Mouse (Mus musculus): ENCODE results near the gene Zfp74.
A peak's percentile ranks its signal among the peaks of the same experiment; 100 is the strongest.

Zfp74 gene

DNA sequence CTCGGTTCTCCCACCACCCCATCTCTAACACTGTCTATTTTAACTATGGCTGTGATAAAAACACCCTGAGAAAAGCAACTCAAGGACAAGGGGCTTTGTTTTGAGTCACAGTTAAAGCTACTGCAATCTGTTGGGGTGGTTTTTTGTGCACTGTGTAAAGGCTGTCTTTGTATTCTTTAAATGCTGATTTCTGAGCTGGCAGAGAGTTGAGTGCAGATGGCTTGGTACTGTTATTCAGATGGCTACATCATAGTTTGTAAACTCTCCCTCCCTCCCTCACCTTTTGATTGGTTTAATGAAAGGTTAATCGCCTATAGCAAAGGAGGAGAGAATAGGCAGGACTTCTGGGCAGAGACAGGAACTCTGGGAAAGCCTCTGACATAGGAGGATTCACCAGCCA lies 9.7 kb downstream of the Zfp74 start:
- no peak for DNase-seq (ENCODE audit: low spot score in 2 of 2)

DNA sequence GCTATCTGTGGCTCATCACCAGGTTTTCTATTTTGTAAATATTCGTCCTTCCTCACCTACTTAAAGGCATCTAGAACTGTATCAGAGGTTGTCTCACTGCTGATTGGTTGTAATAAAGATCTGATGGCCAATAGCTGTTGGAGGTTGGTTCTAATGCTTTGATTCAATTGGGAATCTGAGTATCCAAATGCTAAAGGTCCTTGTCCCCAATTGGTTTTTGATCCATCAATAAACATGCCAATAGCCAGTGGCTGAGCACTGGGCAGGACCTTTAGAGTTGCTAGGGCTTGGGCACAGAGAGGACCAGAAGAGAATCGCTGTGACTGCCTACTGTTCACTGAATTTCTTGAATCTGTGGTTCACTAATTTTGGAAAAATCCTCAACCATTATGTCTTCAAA lies 10.2 kb downstream of the Zfp74 start:
- DNase-seq (ENCODE audit: low spot score in 2 of 2): no peak

DNA sequence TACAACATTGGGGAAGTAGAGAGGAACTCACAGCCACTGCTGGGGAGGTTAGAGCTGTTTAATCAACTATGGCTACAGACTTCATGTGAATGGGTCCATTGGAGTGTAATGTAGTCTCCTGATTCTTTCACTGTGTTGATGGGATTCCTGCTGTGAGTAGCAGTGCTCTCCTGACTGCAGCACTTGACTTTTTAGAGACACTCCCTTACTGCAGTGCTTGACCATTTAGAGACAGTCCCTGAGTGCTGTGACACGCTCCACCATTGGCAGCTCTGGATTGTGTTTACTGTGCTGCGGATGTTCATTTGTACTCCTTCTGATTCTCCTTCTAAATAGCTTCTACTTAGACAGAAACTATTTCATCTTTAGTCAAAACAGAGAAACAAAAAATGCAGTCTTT lies 11.1 kb downstream of the Zfp74 start:
- DNase-seq (ENCODE audit: low spot score in 2 of 2): no peak

DNA sequence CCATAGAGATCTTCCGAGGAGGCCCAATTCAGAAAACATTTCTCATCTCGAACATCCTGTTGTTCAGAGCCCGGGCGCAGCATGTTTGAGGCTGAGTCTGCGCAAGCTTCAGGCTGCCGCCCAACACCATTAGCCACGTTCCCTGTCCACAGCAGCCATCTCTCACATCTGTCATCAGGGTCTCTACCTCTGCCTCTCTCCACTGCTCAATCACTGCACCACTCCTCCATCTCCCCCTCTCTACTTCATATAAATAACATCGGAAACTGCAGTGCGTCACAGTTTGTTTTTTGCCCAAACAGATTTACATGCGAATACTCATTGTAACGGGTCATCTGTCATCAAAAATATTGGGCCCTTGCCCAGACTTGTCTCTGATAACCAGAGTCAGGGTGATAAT lies 12.9 kb downstream of the Zfp74 start:
- no peak for DNase-seq (ENCODE audit: low spot score in 2 of 2)

DNA sequence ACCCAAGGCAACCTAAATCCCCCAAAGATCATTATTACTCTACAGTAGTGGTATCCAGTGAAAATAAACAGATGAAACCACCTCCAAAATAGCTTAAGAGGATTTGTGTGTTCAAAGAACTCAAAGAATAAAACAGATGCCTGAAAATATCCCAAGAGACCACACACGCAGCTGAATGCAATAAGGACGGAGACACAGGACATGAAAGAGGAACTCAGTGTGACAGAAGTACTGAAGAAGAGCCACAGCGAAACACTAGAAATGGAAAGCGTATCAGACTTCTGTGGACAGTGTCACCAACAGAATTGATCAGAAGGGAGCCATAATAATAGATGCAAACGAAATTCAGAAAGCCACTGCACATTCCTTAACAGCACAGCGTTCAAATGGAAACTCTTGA lies 15.0 kb downstream of the Zfp74 start:
- no peak for DNase-seq (ENCODE audit: low spot score in 2 of 2)

DNA sequence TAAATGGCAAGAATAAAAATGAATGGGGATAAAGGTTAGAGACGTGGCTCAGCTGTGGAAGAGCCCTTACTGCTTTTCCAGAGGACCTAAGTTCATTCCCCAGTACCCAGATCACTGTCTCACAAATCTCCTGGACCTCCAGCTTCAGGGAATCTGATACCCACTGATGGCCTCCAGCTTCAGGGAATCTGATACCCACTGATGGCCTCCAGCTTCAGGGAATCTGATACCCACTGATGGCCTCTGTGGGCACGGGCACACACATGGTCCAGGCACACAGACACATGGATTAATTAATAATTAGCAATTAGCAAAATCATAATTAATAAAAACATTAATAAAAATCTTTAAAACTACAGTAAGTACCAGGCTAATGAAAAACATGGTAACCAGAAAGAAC lies 31.1 kb downstream of the Zfp74 start:
- no peak for DNase-seq (ENCODE audit: low spot score in 2 of 2)

DNA sequence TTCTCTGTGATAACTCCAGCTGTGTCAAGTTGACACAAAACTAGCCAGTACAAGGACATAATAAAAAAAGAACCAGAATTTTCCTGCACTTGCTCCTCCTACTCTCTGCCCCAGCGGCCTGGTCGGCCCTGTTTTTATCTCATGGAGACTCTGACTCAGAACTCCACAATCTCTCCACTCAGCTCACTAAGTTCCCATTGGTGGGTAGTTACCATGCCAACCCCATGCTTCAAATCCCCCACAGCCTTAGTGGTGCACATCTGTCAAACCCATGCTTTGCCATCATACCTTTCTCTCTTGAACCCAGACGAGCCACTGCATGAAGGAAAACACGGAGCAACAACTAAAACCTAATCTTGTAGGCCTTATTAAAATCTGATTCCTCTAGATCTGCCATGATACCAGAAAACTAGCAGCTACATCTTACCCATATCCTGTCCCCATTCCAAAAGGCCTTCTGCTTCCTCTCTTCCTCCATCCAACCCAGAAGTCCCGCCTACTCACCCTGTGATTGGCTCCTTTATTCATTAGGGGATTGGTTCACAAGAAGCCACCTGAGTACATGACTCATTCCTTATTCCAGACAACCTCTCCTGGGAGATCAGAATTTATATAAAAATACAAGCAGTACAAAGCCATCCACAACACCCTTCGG lies 32.3 kb downstream of the Zfp74 start:
- no peak for DNase-seq (ENCODE audit: low spot score in 2 of 2)

DNA sequence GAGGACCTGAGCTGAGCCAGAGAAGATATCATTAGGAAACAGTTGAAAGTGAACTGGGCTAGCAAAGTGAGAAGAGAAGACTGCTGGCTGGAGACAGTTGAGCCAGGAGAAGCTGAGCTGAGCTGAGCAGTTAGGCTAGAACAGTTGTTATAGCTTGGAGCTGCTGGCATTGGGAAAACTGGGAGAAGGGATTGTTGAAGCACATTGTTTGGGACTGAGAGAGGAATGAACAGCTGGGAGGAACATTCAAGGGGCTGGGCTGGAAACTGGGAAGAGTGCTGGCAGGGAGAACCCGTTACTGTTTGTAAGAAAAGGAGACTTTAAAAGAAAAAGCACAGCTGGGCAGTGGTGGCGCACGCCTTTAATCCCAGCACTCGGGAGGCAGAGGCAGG lies 35.8 kb downstream of the Zfp74 start:
- DNase-seq (ENCODE audit: low spot score in 2 of 2): no peak

DNA sequence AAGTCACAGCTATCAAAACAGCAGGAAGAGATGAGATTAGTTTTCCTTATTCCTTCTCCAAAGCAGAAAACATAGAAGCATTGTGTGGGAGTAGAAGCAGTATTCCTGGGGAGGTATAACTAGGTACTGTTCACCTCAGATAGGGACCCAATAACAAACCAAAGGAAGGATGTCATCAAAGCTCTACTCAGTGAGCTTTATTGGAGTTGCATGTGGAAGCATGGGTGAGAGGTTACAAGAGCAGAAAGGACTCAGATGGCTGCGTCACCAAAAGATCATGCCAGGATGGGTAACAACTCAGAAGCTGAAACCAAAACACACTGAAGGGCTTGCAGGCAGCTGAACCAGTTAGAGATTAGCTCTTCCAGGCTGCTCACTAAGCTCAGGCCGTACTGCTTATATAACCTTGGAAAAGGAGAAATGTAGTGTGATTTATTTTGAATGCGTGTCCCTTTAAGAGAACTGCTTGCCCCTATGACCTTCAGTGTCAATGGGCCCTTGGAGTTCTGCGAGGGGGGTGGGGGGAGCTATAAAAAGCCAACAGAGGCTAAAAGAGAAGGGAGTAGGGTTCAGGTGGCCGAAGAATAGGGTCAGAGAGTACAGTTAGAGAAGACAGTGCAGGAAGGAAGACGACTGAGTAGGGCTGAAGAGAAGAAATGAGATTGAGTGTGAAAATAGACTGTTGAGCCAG lies 36.4 kb downstream of the Zfp74 start:
- no peak for DNase-seq (ENCODE audit: low spot score in 2 of 2)

DNA sequence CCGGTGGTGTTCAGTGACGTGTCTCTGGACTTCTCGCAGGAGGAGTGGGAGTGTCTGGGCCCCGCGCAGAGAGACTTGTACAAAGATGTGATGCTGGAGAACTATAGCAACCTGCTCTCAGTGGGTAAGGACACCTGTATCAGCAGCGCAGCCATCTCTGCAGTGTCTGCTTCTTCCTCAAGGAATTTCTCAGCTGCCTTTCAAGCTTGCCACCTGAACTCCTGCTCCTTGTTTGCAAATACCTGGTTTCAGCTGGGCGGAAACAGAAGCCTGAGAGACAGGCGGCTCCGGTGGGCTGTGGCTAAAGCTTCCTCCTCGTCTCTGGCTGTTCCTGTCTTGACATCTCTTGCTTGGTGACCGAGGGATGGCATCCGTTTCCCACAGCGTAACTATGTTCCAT lies 41.7 kb downstream of the Zfp74 start:
- DNase-seq (ENCODE audit: low spot score in 2 of 2): no peak

DNA sequence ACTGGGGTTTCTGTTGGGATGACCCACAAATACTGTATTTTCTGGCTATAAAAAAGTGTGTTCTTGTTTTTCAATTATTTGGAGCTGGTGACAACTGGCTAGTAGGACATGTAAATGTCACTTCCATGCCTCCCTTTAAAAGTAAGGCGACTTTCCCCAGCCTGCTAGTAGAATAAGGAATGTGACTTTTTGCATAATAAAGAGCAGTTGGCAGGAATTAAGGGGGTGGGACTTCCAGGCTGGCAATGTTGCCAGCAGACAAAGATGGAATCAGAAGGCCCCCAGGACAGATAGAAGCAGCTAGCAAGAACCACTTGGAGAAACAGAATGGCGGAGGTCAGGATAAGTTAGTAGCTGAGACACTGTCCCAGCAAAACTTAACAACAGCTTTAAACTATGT lies 43.6 kb downstream of the Zfp74 start:
- no peak for DNase-seq (ENCODE audit: low spot score in 2 of 2)

DNA sequence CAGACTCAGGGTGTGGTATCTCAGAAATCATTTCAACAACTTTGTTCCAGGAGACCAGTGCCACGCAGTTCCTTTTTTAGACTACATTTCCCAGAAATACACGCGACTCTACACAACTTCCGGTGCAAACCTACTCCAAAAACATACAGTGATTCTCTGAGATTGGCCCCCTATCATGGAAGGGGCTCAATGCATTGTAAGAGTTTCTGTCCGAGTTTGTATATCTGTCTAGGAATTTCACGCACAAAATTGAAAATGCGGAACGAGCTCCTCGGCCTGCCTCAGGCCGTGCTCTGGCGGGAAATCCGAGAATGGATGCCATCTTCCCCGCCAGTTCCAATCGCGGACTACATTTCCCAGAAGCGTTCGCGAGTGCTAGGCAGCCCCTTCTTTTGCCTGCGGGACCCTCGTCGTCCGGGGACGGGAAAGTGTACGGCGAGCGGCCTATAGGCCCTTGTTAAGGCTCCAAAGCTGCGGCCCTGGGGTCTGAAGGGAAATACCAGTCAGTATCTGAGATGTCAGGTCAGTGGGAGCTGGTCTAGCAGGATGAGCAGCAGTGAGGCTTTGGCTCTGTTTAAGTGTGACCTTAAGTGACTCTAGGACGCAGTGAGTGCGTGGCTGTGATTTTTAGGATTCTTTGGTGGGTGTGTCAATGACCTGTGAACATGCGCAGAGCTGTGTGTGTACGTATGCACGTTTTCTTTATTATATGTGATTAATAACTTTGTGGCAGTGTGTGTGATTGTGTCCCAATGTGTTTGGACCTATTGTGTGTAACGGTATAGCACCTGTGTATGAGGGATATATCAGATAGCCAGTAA lies 45.5 kb downstream of the Zfp74 start, which contains the start of gene Zfp383:
Zfp383 (plus strand) TSS at position 94 of the 821 bp plus-strand sequence.
- DNase-seq (ENCODE audit: low spot score in 2 of 2): peak; percentile 61 to 69

DNA sequence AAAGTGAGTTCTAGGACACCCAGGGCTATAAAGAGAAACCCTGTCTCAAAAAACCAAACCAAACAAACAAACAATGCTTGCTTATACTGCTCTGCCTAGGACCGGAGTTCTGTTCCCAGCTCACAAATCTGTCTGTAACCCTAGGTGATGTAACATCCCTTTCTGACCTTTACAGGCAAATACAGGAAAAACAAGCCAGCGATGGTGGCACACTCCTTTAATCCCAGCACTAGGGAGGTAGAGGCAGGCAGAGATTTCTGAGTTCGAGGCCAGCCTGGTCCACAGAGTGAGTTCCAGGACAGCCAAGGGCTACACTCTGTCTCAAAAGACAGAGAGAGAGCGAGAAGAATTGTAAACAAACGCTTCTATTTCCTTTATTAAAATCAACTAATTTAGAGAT lies 46.7 kb downstream of the Zfp74 start:
- no peak for DNase-seq (ENCODE audit: low spot score in 2 of 2)

DNA sequence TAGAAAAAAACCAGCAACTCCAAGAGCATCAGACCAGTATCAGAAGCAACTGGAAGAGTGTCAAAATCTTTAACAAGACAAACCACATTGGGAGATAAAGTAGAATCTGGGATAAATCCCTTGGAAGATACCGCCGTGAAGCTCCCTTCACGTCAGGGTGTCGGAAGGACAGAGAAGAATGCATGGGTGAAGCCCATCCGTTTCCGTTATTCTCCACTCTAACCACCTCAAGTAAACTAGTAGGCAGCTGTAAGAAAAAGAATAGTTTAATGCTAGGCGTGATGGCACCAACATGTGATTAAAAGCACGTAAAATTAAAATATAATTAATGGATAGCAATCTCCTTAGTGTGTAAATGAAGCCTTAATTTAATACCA lies 47.2 kb downstream of the Zfp74 start:
- no peak for DNase-seq (ENCODE audit: low spot score in 2 of 2)

DNA sequence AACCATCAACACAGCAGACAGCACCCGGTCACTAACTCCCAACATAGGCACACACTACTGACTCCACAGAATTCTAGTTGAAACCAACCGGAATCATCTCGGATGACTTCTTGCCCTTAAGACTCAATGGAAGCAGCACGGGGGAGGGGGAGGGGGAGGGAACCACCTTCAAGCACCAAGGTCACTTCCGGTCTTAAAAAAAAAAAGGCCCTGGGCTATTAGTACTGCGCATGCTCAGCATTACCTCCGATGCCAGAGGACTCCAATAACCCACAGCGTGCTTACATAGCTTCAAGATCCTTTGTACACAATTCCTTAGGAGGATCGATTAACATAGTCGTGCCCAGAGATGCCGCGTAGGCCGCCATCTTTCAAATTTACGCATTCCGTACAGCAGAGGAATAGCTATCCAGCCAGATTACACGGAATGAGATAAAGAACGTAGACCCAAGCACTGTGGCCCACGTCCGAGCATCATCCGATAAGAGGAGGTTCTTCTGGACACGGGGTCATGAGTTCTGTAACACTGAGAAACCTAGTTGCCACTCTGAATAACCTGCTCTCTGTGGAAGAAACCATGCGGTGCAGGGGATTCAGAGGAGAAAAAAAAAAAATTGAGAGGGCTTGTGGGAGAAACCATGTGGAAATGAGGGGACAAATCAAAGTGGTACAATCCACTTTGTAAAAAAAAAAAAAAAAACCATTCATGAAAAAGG lies 47.8 kb downstream of the Zfp74 start, which contains the start of gene Zfp27:
Zfp27 (minus strand) TSS at position 607 of the 716 bp plus-strand sequence.
- DNase-seq (ENCODE audit: low spot score in 2 of 2): peak; percentile 52 to 53

DNA sequence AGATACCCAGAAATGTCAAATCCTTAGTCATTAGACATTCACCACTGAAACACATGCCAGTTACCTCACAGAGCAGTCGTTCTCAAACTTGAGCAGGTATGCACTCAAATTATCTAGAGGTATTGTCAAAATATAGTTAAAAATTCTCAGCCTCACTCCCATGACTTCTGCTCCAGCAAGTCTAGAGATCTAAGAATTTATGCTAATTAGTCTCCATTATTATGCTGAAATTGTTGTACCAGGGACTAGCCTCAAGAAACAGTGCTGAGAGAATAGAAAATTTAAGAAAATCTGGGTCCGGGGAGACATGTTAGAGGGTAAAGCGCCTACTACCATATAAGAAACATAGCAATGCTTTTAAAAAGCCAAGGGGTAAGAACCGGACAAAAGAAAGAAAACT lies 49.8 kb downstream of the Zfp74 start:
- DNase-seq (ENCODE audit: low spot score in 2 of 2): no peak

DNA sequence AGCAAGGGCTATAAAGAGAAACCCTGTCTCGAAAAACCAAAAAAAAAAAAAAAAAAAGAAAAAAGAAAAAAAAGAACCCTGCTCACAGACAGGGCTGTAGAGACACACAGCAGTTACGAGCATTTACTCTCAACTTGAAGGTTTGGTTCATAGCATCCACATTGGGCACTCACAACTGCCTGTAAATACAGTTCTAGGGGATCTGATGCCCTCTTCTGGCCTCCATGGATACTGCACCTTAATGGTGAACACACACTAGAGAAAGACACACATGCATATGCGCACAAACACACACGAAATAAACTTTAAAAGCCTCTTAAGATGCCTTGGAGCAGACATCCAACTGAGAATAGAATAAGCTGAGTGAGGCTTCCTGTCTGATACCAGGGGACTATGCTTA lies 55.5 kb downstream of the Zfp74 start:
- no peak for DNase-seq (ENCODE audit: low spot score in 2 of 2)

DNA sequence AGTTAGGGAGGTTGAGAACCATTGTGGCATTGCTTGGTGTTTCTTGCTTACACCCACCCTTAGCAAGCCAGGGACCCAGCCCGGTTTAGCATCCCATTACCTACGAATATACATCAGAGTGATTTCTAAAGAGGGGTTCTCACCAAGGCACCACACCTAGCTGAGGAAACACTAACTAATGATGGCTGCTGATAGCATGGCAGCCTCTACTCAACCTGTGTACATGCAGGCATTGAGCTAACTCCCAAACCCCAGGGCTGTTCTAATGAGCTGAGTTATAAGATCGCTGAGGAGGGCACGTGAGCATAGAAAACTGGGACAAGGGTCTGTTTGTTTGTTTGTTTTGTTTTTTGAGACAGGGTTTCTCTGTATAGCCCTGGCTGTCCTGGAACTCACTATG lies 61.1 kb downstream of the Zfp74 start:
- DNase-seq (ENCODE audit: low spot score in 2 of 2): no peak

DNA sequence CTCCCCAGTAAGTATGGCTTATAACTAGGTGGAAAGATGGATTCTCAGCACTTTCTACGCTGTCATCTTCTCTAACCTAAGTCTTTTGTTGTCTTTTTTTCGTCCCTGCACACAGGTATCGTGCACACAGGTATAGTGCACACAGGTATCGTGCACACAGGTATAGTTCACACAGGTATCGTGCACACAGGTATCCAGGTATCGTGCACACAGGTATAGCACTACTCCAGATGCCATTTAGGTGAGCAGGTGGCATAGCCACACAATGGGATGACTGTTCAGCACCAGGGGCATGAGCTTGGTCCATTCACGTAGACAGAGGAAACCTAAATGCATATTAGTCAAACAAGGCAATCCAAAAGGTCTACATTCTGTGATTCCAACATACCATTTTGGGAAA lies 63.4 kb downstream of the Zfp74 start:
- no peak for DNase-seq (ENCODE audit: low spot score in 2 of 2)

DNA sequence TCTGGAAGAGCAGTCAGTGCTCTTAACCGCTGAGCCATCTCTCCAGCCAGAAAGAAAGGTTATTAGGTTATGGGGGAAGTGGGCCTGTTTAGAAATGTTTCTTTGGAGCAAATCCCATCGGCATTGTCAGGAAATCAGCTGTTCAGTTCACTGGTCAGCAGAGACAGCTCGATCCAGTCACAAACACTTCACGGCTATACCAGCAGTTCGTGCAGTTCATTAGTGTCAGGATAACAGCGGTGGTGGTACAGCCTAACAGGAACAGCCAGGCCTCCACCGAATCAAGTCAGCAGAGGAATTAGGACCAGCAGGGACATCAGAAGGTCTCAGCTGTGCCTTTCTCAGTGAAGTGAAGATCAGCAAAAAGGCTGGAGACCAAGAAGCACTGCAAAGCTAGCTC lies 73.0 kb downstream of the Zfp74 start:
- DNase-seq (ENCODE audit: low spot score in 2 of 2): no peak

Data from natural killer cell, adult 2 months (primary cell).